Mouse (Mus musculus) liver, postnatal 0 days (tissue): Measurements from ENCODE around the gene Faf1. TPM values are rescaled to one million over a fixed set of nuclear protein-coding genes. Genes with fewer than 3 reads are reported as not detected.

ENCODE experiments used
- ATAC-seq: fragments of 200-750 bp; cut with Nextera tagmentation; 2 replicates; pipeline ENCODE4 v1.8.0; 2017; ENCODE audit warnings: mild to moderate bottlenecking, moderate library complexity
- DNase-seq: peaks from one replicate; pipeline ENCODE4 v3.0.0-alpha.2; 2016
- H3K27ac ChIP-seq: fragments of 300-500 bp; sonication (generic); 2 replicates; pipeline ENCODE4 v1.5.1; 2014; ENCODE audit warnings: antibody characterized with exemption, moderate library complexity, mild to moderate bottlenecking, low read depth
- H3K27me3 ChIP-seq: fragments of 300-500 bp; sonication (generic); 2 replicates; pipeline ENCODE4 v1.6.1; 2014; ENCODE audit warnings: low read length, control low read depth, mixed read lengths; ENCODE audit not compliant: insufficient read depth
- H3K36me3 ChIP-seq: fragments of 300-500 bp; sonication (generic); replicated peaks from 2 replicates; pipeline ENCODE4 v1.6.1; 2014; ENCODE audit warnings: mild to moderate bottlenecking, control low read depth, low read length, moderate library complexity, mixed read lengths; ENCODE audit not compliant: insufficient read depth
- H3K4me1 ChIP-seq: fragments of 300-500 bp; sonication (generic); 2 replicates; pipeline ENCODE4 v1.6.1; 2014; ENCODE audit warnings: antibody characterized with exemption, mild to moderate bottlenecking, control low read depth; ENCODE audit not compliant: insufficient read depth
- H3K4me2 ChIP-seq: fragments of 300-500 bp; sonication (generic); 2 replicates; pipeline ENCODE4 v1.6.1; 2014; ENCODE audit warnings: low read depth, mild to moderate bottlenecking, low read length, moderate library complexity, mixed read lengths
- H3K4me3 ChIP-seq: fragments of 300-500 bp; sonication (generic); 2 replicates; pipeline ENCODE4 v1.5.1; 2014; ENCODE audit warnings: low read depth, low read length
- H3K9ac ChIP-seq: fragments of 300-500 bp; sonication (generic); replicated peaks from 2 replicates; pipeline ENCODE4 v1.6.1; 2014; ENCODE audit warnings: mild to moderate bottlenecking, moderate library complexity
- H3K9me3 ChIP-seq: fragments of 300-500 bp; sonication (generic); 2 replicates; pipeline ENCODE4 v1.6.1; 2016; ENCODE audit warnings: mild to moderate bottlenecking, control low read depth, low read length, mixed read lengths
- CTCF ChIP-seq: sonication (generic); IDR thresholded peaks from 2 replicates; pipeline ENCODE4 v1.5.1; 2016; ENCODE audit warnings: antibody characterized with exemption, low read depth
- EP300 ChIP-seq: IDR thresholded peaks from 2 replicates; pipeline ENCODE4 v1.6.1; 2016; ENCODE audit warnings: antibody characterized with exemption, low read depth, mild to moderate bottlenecking
- WGBS: fragments of 180-500 bp; shearing (Covaris S2); extraction: QIAGEN DNeasy Blood & Tissue Kit; methylation state at CpG from one replicate; pipeline ENCODE4 v1.1.7; 2014; ENCODE audit not compliant: insufficient replicate concordance; 5-methylcytosine and 5-hydroxymethylcytosine counted together
- polyA plus RNA-seq: library from polyadenylated mRNA; unstranded; fragments of >200 nt; fragmentation: Nextera tagmentation; extraction: Ambion mirVana; gene quantifications from 2 replicates; pipeline ENCODE4 v1.2.1, GENCODE M21; 2015

The Faf1 gene
- polyA plus RNA-seq, 1 experiment from 2014 or later: 10.6 TPM

DNA sequence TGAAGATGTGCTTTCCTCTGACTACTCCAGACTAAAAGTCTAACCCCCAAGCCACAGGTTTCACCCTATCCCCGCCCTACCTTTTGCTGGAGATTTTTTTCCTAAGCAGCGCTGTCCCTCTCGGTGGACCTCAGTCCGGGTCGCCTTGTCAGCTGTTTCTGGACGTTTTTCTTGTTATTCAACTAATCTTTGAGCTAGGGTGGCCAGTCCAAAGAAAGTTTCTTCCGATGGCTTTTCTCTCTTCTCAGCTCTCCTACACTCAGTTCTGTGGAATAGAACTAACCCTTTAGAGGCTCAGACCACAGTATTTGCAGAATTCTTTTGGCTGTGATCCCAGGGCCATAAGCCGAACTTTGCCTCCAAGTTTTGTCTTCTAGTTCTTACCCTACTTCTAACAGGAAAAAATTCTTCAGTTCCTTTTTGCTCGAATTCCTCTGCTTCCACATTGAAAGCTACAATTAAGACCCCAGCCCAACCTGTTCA, 302.5 kb downstream of the Faf1 start:
- WGBS: 4% methylated on average over 9 of the region's 9 CpGs
- H3K27me3 ChIP-seq: peaks cover 100% of the 10 kb centered on the region
- TF ChIP-seq CTCF (no peak), EP300 (no peak)
- H3K27ac ChIP-seq: no peak overlapping the region
- ATAC-seq: no peak
- peaks cover 14% of the 10 kb centered on the region for H3K4me1 ChIP-seq
- DNase-seq: no peak
- no peaks in the 10 kb centered on the region for H3K36me3 ChIP-seq
- no peak overlapping the region for H3K4me3 ChIP-seq
- H3K4me2 ChIP-seq: no peak overlapping the region
- no peak overlapping the region for H3K9ac ChIP-seq
- no peaks in the 10 kb centered on the region for H3K9me3 ChIP-seq

- no peak overlapping the region for H3K27ac ChIP-seq
- no peak overlapping the region for H3K4me2 ChIP-seq
- ATAC-seq: no peak
- H3K9ac ChIP-seq: no peak overlapping the region
- H3K36me3 ChIP-seq: no peaks in the 10 kb centered on the region
- DNase-seq: no peak
- no peaks in the 10 kb centered on the region for H3K9me3 ChIP-seq
- WGBS: 1% methylated on average over 65 of the region's 66 CpGs
- TF ChIP-seq CTCF (no peak), EP300 (no peak)
- peaks cover 100% of the 10 kb centered on the region for H3K27me3 ChIP-seq
- peaks cover 14% of the 10 kb centered on the region for H3K4me1 ChIP-seq
- no peak overlapping the region for H3K4me3 ChIP-seq
Measured at GRCm38 (mm10) chr4:109979461-109980320, 303.3 kb downstream of the Faf1 start.

DNA sequence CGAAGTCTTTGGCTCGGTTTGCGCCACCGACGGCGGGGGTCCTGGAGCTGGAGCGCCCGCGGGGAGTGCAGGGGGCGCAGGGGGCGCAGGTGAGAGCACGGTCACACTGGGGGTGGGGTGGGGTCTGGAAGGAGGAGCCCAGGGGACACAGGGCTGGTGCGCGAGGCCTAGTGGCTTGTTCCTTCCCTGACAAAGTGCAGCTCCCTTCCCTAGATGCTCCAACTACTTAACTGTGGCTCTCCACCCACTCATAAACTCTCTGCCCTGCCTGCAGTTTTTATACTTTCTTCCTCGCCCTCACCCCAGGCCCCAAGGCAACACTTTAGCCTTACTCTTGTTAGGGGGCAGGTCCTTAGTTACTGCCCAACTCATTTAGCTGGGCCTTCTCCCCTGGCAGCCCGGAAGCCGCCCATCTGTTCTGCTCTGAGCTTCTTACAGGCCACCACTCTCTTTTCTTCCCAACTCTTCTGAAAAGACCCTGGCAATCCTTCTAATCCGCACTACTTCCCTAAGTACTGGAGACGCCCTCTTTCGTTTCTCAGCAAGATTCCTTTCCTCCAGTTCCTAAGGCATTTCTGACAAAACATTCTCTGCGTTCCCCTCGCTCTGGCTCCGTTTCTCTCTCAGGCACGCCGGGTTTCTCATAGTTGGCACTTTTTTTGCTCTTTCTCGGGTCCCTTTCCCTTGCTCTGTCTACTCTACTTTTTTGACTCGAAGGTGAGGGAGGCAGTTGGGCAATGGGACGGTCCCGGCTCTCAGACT, 304.1 kb downstream of the Faf1 start:
- WGBS: 8% methylated on average over 19 of the region's 29 CpGs
- no peak for TF ChIP-seq CTCF
- no peak for TF ChIP-seq EP300
- H3K4me2 ChIP-seq: no peak overlapping the region
- no peak for DNase-seq
- H3K9ac ChIP-seq: no peak overlapping the region
- H3K27me3 ChIP-seq: peaks cover 100% of the 10 kb centered on the region
- H3K36me3 ChIP-seq: no peaks in the 10 kb centered on the region
- ATAC-seq: no peak
- no peak overlapping the region for H3K27ac ChIP-seq
- no peaks in the 10 kb centered on the region for H3K9me3 ChIP-seq
- no peak overlapping the region for H3K4me3 ChIP-seq
- H3K4me1 ChIP-seq: peaks cover 14% of the 10 kb centered on the region

- no peak for ATAC-seq
- Histone ChIP-seq H3K4me2 (0 out of 2 replicates have a peak overlapping the region, but pooled peaks have one; percentile 63), H3K4me3 (0 out of 2 replicates have a peak overlapping the region, but pooled peaks have one; percentile 32), H3K27ac (no peak overlapping the region), H3K9me3 (no peaks in the 10 kb centered on the region), H3K27me3 (peaks cover 100% of the 10 kb centered on the region), H3K9ac (no peak overlapping the region), H3K36me3 (no peaks in the 10 kb centered on the region), H3K4me1 (peaks cover 14% of the 10 kb centered on the region)
- WGBS: 4% methylated on average over 36 of the region's 37 CpGs
- no peak for DNase-seq
- no peak for TF ChIP-seq CTCF
- no peak for TF ChIP-seq EP300
Measured at GRCm38 (mm10) chr4:109981083-109981870, 304.9 kb downstream of the Faf1 start.

- peaks cover 14% of the 10 kb centered on the region for H3K4me1 ChIP-seq
- 1% methylated on average over 57 of the region's 99 CpGs for WGBS
- H3K27ac ChIP-seq: no peak overlapping the region
- no peaks in the 10 kb centered on the region for H3K36me3 ChIP-seq
- no peak for DNase-seq
- H3K9ac ChIP-seq: no peak overlapping the region
- H3K9me3 ChIP-seq: no peaks in the 10 kb centered on the region
- H3K27me3 ChIP-seq: peaks cover 100% of the 10 kb centered on the region
- ATAC-seq: 0 out of 2 replicates have a peak, but pooled peaks have one; percentile 19
- peak overlapping the region; percentile 63 for H3K4me2 ChIP-seq
- H3K4me3 ChIP-seq: peak overlapping the region; percentile 32
- TF ChIP-seq CTCF (no peak), EP300 (no peak)
Measured at GRCm38 (mm10) chr4:109981871-109982680, 305.7 kb downstream of the Faf1 start.
